Mouse (Mus musculus) CD4-positive, CD25-positive, alpha-beta regulatory T cell, adult 2 months (primary cell): Measurements from ENCODE around the gene AC124108.1.

Experiments
- DNase-seq: peaks from one replicate; pipeline ENCODE4 v3.0.0-alpha.2; 2012; ENCODE audit warnings: low read depth, low spot score

Gene AC124108.1

DNA sequence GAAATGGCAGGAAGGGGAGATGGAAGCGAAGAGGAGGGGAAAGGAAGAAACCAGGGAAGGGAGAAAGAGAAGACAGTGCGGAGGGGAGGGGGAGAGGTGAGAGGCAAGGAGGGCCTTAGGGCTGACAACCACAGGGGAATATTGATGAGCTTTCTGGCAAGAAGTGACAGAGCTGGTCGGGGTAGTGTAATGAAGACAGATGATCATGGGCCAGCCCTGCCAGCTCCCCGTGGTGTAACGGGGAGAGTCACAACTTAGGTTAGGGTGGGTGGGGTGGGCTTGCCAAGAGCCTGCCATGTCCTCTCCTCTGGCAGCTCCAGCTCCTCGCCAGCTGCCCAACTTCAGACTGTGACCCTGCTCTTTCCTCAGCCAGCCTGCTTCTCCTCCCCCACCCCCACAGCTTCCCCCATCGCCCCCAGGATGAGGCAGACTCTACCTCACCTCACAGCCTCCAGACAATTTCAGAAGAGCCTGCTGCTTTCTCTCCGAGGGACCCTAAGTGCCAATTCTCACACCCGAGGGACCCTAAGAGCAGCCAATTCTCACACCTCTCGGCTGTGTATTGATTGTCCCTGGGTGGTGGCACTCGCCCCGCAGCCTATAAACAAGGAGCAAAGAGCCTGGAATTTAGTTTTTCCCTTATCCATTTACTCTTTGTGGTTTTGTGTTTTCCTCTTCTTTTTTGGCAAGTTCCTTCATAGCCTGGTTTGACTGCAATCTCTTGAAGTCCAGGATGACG, 26.3 kb upstream of the AC124108.1 start:
- no peak for DNase-seq

DNA sequence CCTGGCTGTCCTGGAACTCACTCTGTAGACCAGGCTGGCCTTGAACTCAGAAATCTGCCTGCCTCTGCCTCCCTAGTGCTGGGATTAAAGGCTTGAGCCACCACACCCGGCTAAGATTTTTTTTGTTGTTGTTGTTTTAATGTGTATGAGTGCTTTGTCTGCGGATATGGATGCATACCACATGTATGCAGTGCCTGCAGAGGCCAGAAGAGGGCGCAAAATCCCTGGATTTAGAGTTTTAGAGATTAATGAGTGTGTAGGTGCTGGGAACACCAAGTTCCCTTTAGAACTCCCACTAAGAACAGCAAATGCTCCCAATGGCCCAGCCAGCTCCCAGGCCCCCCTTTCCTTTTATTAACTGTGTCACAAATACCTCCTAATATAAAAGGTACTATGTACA, 25.4 kb upstream of the AC124108.1 start:
- DNase-seq: peak; percentile 49

DNA sequence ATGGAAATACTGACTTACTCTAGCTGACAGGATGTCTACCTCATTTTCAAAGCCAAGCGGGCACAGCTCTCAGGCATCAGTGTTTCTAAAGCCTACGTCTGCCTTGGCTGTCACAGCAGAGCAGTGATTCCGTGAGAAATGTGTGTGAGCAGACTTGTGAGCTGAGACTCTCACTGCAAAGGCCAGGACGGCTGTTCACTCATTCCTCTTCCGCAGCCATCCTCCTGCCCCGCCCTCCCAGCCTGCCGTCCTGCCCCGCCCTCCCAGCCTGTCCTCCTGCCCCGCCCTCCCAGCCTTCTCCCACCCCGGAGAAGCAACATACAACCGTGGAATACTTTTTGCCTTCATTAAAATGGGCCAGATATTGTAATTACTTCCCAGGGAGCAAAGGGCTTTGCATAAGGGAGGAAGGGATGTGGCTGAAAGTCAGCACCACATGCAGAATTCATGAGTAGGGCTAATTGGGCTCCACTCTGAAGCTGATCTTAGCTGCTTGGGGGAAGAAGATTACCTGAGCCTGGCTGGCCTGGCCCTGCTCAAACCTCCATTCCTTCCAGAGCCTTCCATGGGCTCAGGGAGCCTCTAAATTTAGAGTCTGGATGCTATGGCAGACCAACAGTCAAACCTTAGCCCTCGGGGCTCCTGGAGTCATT, 23.0 kb upstream of the AC124108.1 start:
- peak; percentile 25 for DNase-seq

DNA sequence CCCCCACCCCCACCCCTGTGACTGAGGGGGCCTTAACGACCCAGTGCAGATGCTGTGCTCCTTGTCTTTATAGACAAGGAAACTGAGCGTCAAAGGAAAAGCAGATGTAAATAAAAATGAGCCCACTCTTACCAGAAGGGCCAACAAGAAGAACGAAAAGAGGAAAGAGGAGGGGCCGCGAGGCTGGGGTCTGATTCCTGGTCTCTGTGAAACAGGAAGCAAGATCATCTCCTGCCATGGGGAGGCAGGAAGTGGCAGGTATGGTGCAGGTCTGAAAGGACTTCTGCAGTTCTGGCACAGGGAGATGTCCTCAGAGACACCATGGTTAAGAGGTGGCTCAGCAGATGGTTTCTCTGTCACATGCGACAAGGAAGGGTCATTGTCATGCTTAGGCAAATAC, 20.6 kb upstream of the AC124108.1 start:
- DNase-seq: no peak

DNA sequence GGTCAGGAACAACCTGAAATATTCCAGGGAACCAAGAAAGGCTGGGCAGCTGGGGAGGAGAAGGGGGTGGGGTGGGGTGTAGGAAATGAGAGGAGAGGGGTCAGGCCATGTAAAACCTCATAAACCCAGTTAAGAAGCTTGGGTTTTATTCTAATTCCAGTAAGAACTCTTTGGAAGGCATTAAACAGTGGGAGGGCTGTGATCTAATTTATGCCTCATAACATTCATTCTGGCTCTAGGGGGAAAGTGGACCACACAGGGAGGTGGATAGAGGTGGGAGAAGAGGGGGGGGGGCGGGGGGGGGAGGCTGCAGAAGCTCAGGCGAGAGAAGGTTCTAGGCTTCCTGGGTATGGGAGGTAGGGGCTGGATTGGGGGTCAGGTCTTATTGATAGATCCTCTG, 19.6 kb upstream of the AC124108.1 start:
- DNase-seq: no peak

DNA sequence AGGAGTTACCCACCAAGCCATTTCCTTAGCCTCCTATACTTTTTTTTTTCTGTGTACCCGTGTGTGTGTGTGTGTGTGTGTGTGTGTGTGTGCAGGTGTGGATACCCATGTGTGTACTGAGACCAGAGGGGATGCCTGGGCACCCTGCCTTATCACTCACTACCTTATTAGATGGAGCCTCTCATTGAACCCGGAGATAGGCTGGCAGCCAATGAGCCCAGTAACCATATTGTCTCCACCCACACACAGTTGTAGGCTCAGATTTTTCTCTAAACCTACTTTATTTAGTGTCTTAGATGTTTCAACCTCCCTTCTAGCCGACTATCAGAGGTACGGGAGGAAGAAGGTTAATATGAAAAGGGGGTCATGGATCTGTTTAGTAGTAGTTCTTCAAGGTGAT, 5.0 kb upstream of the AC124108.1 start:
- no peak for DNase-seq

DNA sequence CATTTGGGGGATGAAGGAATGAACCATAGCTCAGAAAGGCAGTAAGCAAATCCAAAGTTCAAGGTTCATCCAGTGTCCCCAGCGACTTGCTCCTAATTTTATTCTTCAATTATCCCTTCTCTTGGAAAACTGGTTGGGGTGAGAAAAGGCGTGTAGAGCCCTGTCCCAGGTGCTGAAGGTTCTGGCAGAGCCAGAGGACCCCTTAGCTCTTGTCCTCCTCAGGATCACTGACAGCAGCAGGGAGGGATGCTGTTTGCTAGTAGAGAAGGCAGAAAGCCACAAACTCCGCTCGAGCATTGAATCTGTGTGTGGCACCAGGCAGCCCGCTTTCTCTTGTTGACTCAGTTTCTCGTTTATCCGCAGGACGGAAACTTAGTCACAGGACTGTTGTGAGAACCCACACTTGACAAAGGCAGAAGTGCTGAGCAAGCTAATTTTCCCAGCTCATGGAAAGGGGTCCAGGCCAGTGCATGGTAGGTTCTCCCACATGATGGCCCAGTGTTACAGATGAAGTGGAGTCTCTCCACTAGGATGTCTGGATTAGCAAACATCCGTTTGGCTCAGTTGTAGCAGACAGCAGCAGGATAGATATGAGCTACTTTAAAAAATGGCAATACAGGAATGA, 2.7 kb upstream of the AC124108.1 start:
- no peak for DNase-seq

DNA sequence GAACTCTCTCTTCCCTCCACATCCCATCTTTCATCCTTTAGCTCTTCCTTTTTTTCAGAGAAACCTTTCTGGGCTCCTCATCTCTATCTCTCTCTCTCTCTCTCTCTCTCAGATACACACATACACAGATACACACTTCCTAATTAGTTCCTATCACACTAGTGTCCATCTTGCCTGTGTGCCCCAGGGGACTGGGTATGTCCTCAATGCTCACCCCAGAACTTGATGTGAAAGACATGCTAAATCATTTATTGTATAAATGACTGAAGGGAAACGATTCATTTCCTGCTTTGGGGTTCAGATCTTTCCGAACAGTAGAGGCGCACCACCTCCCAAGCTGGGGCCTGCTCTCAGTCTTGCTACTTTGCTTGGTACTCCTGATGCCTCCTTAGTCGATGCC, 2.0 kb upstream of the AC124108.1 start:
- DNase-seq: no peak

DNA sequence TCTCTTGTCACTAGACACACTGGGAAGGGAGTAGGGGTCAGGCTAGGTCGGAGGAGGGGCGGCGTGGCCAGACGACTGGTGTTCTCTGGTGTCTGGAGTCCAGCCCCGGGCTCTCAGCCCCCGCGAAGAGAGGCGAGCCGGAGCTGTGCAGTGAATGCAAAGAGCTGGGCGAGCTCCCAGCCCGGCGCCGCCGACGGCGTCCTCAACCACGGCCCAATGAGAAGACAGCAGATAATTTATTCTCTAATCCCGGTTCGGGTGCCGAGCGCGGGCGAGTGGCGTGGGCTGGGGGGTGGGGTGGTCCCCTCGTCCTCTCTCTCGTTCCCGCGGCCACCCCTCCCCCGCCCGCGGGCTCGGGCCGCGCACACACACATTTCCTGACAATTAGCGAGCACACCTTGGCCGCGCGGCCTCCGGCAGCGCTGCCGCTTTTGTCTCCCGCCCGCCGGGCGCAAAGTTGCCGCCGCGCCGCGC, 1.2 kb upstream of the AC124108.1 start:
- DNase-seq: no peak

DNA sequence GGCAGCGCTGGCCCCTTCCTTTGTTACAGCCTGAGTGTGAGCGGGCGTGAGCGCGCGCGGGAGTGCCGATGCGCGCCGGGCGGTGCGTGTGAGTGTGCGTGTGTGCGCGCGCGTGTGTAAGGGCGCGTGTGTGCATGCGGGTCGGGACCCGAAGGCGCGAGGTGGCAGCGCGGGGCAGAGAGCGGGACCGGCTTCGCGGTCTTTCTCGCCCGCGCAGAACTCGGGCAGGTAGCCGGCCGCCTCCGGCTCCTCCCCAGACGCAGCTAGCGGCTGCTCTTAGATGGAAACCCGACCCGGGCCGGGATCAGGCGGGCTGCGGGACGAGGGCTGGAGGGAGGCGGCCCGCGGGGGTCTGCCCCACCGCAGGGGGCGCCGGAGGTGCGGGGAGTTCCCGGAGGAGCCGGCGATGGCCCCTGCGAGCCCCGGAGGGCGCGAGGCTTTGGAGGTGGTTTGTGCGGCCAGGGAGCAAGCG, 600 bp upstream of the AC124108.1 start:
- no peak for DNase-seq

DNA sequence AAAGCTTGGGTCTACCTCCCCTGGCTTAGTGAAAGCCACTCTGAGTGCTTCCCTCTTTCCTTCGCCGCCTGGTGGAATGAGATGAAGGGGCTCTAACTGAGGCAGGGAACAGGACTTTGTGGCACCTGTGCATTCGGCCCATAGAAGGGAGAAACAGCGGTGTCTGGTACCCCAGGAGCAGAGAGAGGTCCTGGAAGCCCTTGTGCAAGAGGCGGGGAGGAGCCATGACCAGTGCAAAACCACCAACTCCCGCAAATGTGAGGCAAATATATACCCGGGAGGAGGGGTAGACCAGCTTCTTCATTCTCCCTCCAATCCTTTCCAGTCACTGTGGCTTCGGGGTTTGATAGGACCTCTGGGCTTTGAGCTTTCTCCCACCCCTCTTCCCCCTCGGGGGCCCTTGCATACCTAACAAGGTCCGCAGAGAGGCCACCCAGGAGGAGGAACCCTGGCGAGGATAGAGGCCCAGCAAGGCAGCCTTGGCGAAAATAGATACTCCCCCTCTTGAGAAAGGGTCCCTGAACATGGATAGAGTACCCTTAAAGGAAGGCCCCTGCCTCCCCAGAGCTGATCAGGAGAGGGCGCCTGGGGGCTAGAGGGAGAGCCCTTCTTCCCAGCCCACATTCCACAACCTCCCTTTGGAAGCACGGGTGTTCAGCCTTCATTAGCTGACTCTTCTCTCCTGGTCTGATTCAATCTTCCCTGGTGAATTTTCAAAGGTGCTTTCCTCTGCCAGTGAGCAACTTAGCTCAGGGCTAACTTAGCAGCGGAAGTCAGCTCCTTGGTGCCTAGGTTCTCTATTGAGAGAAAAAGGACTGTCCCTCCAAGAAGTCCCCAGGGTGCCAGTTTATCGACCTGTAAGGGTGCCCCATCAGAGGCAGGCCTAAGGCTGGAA, 776 bp downstream of the AC124108.1 start:
- DNase-seq: no peak

DNA sequence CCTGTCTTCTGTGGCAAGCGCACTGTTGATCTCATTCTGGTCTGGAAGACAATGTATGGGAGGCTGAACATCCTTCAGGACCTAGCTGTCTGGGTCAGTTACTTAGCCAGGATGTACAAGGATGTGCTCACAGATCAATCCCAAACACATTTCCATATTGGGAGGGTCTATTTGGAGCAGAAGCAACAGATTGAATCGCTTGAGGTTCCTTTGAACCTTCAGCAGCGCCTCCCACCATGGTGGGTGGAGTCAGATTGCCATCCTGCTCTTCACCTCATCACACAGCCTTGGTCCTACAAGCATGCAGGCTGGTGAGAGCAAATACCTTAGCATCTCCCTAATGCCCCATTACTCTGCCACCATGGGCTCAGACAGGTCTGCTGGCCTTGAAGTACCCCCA, 2.5 kb downstream of the AC124108.1 start:
- no peak for DNase-seq

DNA sequence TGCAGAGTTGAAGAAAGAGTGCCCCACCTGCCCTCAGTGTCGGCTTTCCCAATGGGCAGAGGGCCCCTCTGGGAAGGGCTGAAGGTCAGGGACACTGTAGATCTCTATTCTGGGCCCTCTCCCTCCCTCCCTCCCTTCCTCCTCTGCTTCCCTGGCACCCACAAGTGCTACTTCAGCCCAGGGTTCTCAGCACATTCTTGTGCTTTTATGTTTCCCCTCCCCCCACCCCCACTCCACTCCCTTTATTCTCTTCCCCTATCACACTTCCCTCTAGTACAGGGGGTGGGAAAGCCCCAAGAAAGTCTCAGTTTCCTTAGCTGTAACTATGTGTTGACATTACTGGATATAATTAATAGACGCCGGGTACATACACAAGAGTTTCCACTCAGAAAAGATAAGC, 3.4 kb downstream of the AC124108.1 start:
- no peak for DNase-seq

DNA sequence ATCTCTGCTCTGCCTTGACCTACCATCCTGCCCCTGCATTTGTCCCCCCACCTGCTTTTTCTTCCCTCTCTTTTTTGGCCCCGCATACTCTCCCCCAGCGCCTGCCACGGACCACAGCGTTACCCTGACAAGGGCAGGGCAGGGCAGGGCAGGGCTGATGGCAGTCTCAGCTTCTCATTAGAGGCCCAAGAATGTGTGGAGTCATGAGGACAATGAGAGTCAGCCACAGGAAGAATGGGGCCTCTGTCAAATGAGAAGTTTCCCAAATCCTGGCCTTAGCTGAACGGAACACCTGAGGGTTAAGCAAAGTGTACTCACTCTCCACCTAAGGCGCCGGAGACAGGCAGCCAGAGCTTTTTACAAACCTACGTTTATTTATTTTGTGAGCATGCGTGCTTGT, 3.8 kb downstream of the AC124108.1 start:
- no peak for DNase-seq

DNA sequence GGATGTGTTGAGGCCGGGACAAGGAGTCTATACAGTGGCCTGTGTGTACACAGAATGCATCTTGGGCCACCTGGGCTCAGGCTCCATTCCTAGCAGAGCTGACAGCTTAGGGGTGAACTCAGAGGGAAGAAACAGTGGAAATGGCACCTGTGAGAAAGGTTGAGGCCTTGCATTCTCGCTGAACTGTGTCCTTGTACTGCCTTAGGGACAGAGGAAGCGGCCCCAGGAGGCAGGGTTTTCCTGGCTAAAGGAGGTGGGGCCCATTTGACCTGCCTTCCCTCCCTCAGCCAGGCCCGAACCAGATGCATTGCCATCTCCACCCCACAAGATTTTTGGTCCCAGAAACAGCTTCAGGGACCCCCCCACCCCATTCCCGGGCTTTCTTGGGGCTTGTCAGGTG, 4.4 kb downstream of the AC124108.1 start:
- no peak for DNase-seq

DNA sequence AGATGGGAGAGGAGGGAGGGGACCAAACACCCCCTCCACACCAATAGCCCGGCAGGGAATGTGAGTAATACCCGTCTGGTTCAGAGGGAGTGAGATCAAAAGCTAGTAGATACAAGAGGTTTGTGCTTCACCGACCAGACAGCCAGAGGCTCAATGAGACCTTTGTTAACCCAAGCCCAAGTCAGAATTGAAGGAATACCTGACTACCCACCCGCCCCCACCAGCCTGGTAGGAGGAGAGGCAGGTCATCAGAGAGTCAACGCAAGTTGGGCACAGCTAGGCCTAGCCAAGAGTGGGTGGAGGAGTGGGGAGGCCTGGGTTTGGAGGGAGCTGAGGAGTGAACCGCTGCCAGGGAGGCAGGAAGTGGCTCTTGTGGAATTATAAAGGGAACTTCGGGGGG, 5.1 kb downstream of the AC124108.1 start:
- DNase-seq: no peak

DNA sequence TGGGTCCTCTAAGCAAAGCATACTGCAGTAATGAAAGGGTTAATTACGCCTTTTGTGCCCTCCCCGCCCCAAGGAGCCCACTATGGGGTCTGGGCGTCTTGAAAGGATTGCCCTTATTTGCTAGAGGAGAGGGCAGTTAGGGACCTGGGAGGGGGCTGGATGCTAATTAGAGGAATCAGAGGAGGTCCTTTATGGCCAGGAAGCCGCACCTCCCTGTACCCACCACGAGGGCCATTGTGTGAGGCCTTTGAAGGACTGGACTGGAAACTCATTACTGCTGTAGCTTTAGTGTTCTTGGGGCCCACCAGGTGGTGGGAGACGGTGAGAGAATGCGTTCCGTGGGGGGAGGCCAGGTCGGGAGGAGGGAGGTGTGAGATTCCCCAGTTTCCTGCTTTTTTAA, 6.4 kb downstream of the AC124108.1 start:
- no peak for DNase-seq

DNA sequence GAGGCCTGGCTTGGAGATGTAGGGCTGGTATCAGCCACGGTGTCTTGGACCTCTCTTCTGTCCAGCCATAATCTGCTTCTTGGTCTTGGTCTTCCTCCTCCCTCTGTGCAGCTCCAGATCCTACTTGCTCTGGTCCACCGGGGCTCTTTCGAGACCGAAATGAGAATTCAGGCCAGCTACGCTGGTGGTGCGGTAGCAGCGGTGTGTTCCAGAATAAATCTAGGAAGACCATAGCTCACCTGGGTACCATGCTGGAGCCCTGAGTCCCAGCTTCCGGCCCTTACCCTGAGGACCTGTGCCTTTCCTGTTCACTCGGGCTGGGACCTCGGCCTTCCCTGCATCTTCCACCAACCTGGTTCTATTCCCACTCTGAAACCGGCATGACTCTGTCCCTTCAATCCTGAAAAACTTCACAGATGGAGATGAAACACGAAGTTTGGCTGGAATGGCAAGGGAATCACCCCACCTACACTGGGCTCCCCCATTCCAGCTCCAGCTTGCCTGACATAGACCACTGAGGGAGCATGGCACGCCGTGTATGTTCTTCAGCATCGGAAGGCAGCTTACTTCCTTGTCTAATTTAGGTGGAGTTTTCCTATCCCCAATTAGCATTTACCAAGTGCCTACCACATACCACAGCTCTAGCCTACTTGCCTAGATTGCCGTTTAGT, 7.3 kb downstream of the AC124108.1 start:
- no peak for DNase-seq

DNA sequence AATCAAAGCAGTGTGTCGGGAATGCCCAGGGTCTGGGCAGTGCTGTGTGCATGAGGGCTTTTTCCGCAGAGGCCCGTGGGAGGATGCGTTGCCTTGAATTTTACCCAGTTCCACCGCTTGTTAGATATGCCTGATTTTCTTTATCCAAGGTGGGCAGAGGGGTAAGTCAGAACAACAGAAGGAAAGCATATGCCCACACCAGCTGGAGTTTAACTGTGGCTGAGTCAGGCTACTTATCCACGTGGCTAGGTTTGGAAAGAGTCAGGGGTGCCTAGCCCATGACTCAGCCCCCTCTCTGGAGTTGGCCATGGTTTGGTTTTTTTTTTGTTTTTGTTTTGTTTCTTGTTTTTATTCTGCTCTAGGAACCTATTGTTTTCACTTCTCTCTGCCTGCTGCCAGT, 8.0 kb downstream of the AC124108.1 start:
- DNase-seq: no peak

DNA sequence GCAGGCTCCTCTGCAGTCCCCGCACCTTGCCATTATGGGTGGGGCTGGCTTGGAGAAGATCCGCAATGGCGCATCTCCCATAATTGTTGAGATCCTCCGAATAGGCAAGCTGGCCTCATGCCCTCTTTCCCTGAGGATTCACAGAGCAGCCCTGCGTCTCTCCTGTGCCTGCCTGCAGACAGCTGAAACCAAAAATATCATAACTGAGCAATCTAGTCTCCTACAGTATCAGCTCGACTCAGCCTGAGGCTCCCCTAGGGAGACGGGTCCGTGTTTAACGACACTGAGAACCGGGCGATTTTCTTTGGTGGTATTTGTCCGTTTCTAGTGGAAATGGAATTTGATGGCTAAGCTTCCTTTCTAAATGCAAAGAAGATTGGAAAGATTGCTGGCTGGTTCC, 8.7 kb downstream of the AC124108.1 start:
- DNase-seq: no peak
